Mouse (Mus musculus) G1E-ER4 (cell line): ENCODE results near the gene Fancg. TPM values are rescaled to one million over a fixed set of nuclear protein-coding genes. Genes with fewer than 3 reads are reported as not detected.
"Not testable (repeated sequence)": the region's sequence is repeated elsewhere in the genome, so short reads cannot be mapped to it uniquely, and the experiment has no call there.

Experiments used
- GATA1 ChIP-seq: IDR thresholded peaks from one replicate; pipeline ENCODE4 v1.8.0; 2012; ENCODE audit warnings: low read length, inconsistent platforms
- polyA plus RNA-seq: library from polyadenylated mRNA; stranded (reverse); fragments of >175 nt; gene quantifications from 2 replicates; pipeline ENCODE4 v1.2.3, GENCODE M21; 2012

Gene Fancg
- polyA plus RNA-seq, 1 experiment = 5.6 TPM

- no peak for TF ChIP-seq GATA1
Measured at GRCm38 (mm10) chr4:43020876-43021275, 10.6 kb upstream of the Fancg start.

GRCm38 (mm10) chr4:43019641-43020465, 9.5 kb upstream of the Fancg start:
- TF ChIP-seq GATA1 = no peak

DNA sequence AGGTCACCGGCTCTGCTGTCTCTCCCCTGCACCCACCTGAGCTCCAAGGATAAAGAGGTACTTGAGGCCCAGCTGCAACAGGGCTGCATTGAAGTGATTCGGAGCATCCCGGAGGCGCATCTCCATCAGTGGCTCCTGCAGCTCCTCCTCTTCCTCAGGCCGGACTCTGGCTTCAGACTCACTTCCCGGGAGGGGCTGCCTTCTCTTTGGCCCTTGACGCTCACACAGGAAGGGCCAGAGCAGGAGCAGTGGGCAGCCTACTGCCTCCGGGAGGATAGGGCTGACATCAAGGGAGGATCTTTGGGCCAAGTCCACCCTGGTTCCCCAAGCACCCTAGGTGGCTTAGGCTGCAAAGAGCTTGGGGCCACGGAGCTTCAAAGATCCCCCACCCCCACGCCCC, 8.9 kb upstream of the Fancg start:
- no peak for TF ChIP-seq GATA1

DNA sequence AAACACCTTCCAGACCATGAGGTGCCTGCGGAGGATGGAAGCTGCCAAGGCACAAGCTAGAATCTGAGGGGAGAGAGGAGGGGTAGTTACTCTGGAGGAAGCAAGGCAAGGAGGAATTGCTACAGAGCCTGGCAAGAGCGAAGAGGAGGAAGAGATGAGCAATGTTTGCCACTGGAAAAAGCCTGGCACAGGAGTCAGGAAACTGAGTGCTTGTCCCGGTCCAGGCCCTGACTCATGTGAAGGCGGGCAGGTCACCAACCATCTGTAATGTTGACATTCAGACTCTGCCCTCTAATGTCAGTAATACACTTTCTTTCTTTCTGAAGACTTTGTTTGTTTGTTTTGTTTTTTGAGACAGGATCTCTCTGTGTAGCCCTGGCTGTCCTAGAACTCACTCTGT, 7.8 kb upstream of the Fancg start:
- no peak for TF ChIP-seq GATA1

DNA sequence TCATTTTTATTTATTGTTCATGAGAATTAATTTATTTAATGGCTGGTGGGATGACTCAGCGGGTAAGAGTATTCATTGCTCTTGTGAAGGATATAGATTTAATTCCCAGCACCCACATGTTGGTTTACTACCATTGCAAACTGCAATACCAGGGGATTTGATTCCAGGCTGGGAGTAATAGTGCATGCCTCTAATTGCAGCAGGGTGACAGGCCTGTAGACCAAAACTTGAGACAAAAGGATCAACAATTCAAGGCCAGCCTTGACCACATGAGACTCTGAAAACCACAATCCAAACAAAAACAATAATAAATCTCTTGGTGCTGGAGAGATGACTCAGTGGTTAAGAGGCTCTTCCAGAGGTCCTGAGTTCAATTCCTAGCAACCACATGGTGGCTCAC, 1.8 kb upstream of the Fancg start:
- no peak for TF ChIP-seq GATA1

GRCm38 (mm10) chr4:43005765-43006164, 4.5 kb downstream of the Fancg start:
- no peak for TF ChIP-seq GATA1

DNA sequence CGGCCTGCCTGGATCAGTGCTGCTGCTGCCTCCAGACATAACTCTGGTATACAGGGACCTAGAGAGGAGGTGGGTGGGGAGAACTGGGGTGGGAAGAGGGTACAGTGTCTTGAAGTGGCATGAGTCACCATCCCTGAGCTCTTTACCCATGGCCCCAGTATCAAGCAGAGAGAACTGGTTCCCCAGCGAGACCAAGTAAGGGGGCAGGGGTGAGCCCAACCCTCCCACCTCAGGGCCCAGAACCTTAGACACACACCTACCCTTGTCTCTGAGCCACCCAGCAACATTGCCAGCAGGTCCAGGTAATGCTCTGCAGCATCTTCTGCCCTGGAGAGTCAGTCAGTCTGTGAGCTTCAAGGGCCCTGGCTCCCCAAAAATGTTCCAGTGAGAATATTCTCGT, 5.4 kb downstream of the Fancg start:
- TF ChIP-seq GATA1 = no peak

GRCm38 (mm10) chr4:43002756-43003439, 7.4 kb downstream of the Fancg start:
- TF ChIP-seq GATA1 = no peak

DNA sequence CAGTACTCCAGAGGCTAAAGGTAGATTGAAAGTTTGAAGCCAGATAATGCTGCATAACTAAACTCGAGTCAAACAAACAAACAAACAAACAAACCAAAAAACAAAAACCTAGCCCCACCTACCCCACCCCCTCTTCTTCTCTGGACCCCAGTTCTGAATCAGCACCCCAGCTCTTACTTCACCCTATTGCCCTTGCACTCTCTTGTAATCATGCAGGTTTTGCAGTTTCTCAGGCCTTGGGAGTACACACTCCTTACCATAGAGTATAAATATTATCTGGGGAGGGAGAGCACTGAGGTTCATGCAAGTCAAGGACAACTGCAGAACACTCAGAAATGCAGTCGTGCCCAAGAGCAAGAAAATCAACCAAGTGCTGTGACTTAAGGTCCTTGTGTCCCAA, 9.0 kb downstream of the Fancg start:
- TF ChIP-seq GATA1 = no peak

GRCm38 (mm10) chr4:43000141-43000986, 9.9 kb downstream of the Fancg start, which contains the start of gene Vcp:
TSS of gene Vcp (minus strand) at chr4:43000507.
- not testable (repeated sequence) for TF ChIP-seq GATA1

GRCm38 (mm10) chr4:42999451-43000140, 10.7 kb downstream of the Fancg start:
- TF ChIP-seq GATA1 = no peak

- no peak for TF ChIP-seq GATA1
Measured at GRCm38 (mm10) chr4:42998022-42998421, 12.3 kb downstream of the Fancg start.

DNA sequence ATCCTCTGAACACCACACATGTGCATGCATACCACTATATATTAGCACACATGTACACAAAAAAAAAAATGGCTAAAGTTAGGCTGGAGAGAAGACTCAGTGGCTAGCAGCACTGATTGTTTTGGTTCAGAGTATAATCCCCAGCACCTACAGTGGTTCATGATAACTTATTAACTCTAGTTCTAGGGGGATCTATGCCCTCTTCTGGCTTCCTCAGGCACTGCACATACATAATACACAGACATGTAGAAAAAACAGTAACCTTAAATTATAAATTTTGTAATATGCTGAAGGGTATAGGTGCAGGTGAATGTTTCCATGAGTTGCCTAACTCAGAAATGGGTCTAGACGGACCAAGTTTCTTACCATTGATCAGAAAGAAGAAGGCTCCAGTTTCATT, 22.0 kb downstream of the Fancg start:
- no peak for TF ChIP-seq GATA1

GRCm38 (mm10) chr4:42978062-42978461, 32.2 kb downstream of the Fancg start:
- no peak for TF ChIP-seq GATA1

GRCm38 (mm10) chr4:42973868-42974267, 36.4 kb downstream of the Fancg start:
- TF ChIP-seq GATA1 = no peak

DNA sequence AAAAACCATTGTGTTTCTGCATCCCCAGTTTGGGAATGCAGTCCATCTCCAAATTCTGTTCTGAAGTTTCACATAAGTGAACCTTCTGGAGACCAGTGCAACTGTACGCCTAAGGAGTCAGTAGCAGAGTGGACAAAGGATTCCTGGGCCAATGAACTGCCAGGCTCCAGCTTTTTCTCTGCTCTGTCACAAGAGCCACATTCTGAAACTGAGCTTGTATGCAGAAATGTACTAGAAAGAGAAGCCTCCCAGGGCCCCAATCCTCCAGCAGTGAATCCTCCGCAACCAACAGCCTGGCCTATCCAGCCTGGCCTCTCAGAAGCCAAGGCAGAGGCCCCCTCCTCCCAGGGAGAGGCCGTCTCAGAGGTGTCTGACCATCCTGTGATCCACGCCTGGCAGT, 37.4 kb downstream of the Fancg start:
- no peak for TF ChIP-seq GATA1
